In the genomic region with DNA sequence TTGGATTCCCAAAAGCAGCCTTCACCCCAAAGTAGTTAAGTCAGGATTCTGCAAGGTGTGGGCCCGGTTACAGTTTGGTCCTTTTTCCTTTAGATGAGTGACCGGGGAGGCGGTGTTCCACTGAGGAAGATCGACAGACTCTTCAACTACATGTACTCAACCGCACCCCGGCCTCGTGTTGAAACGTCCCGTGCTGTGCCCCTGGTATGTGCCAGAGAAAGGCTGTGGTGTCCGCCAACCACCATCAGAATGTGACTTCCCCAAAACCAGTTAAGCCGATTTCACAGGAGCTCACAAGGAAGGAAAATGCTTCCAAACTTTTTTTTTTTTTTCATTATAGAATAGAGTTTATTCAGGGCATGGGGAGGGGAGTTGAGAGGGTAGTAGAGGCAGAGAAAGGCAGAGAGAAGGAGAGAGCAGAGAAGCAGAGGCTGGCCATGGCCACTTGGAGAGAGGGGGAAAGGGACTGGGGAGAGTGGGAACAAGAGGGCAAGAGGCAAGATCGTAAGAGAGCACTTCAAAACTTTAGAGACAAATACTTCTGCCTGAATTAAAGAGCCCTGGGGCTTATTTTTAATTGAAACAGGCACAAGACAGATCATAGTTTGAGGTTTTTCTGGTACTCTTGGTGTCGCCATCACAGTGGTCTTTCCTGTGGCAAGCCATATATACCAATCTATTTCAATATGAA, we compare ENCODE assay signal across 23 mouse cellular contexts.
"Had no signal": no experiment of that assay in that cellular context is flagged by ENCODE, and none has a peak within 500 bp of the region (broad histone marks: within the 10 kb centered on the region; RNA-seq: fewer than 3 reads in every experiment).

No protein-coding gene starts in this region.

- DNase-seq: gastrocnemius, postnatal 14 days; heart, postnatal 10 days; heart, postnatal 4 days; kidney, adult 18-20 months; kidney, adult 8-10 months; kidney, postnatal 10 days; kidney, postnatal 25 days; kidney, postnatal 4 days; liver had no signal

- ATAC-seq: forebrain, embryonic 16.5 days; hindbrain, embryonic 16.5 days; inflammation-experienced regulatory T-cells, adult 6 months; intestine, embryonic 15.5 days; intestine, postnatal 0 days had no signal

- H3K4me3 ChIP-seq: heart, embryonic 10.5 days; heart, embryonic 12.5 days; hindbrain, embryonic 10.5 days; hindbrain, embryonic 12.5 days; intestine, embryonic 15.5 days; layer of hippocampus, adult 2 months; left cerebral cortex, adult 2 months; limb, embryonic 10.5 days; limb, embryonic 12.5 days had no signal

- H3K4me1 ChIP-seq: hindbrain, embryonic 12.5 days; intestine, embryonic 15.5 days; limb, embryonic 10.5 days had no signal

- H3K27me3 ChIP-seq: heart, embryonic 12.5 days; hindbrain, embryonic 12.5 days; intestine, embryonic 15.5 days; limb, embryonic 12.5 days had no signal

- H3K4me2 ChIP-seq: heart, embryonic 12.5 days; hindbrain, embryonic 12.5 days; hindbrain, embryonic 14.5 days; intestine, embryonic 15.5 days; limb, embryonic 12.5 days had no signal

- H3K27ac ChIP-seq: heart, embryonic 10.5 days; hindbrain, embryonic 10.5 days; hindbrain, embryonic 12.5 days; hindbrain, embryonic 14.5 days; intestine, embryonic 15.5 days; layer of hippocampus, adult 2 months; left cerebral cortex, adult 2 months; limb, embryonic 10.5 days; limb, embryonic 12.5 days had no signal

- H3K9me3 ChIP-seq: heart, embryonic 10.5 days; heart, embryonic 12.5 days; hindbrain, embryonic 10.5 days; hindbrain, embryonic 12.5 days; intestine, embryonic 15.5 days; limb, embryonic 10.5 days; limb, embryonic 12.5 days had no signal

- H3K9ac ChIP-seq: heart, embryonic 12.5 days; hindbrain, embryonic 12.5 days; hindbrain, embryonic 14.5 days; intestine, embryonic 15.5 days; limb, embryonic 12.5 days had no signal
